Mouse (Mus musculus) layer of hippocampus, adult 18-20 months (tissue): ENCODE measurements at regions not wholly inside any gene's neighbourhood (a gene's known extent, or its start where the extent isn't known, plus 50 kb on each side); places are given as distances from the start of the nearest gene placed in this dataset.

ENCODE experiments used
- DNase-seq, 2 experiments: peaks; one replicate each; pipeline ENCODE4 v3.0.0; 2022; ENCODE audit warnings: low spot score in 2 of 2

GRCm38 (mm10) chr1:169439621-169440020 lies 91.6 kb downstream of the Nuf2 start:
- no peak for DNase-seq

- DNase-seq = no peak
These were observed 93.3 kb downstream of the Nuf2 start for GRCm38 (mm10) chr1:169438006-169438405.

GRCm38 (mm10) chr1:169422408-169422807 lies 108.9 kb downstream of the Nuf2 start:
- peak; percentile 50 to 78 for DNase-seq

- no peak for DNase-seq
These were observed 109.6 kb downstream of the Nuf2 start for GRCm38 (mm10) chr1:169421671-169422070.

- no peak for DNase-seq
These were observed 112.6 kb downstream of the Nuf2 start for GRCm38 (mm10) chr1:169418665-169419045.

GRCm38 (mm10) chr1:169417979-169418664 lies 113.1 kb downstream of the Nuf2 start:
- no peak for DNase-seq

GRCm38 (mm10) chr1:169416701-169417100 lies 114.6 kb downstream of the Nuf2 start:
- DNase-seq = no peak

GRCm38 (mm10) chr1:169408120-169408519 lies 123.1 kb downstream of the Nuf2 start:
- DNase-seq = no peak

- no peak for DNase-seq
These were observed 130.4 kb downstream of the Nuf2 start for GRCm38 (mm10) chr1:169400841-169401240.

- DNase-seq = peak in 1 of 2 experiments; percentile 28
These were observed 133.9 kb downstream of the Nuf2 start for GRCm38 (mm10) chr1:169397371-169397770.

- DNase-seq = no peak
These were observed 144.2 kb downstream of the Nuf2 start for GRCm38 (mm10) chr1:169387056-169387455.

GRCm38 (mm10) chr1:169385740-169386424 lies 145.4 kb downstream of the Nuf2 start:
- DNase-seq = no peak

GRCm38 (mm10) chr1:169374686-169375085 lies 156.6 kb downstream of the Nuf2 start:
- no peak for DNase-seq

- no peak for DNase-seq
These were observed 162.5 kb downstream of the Nuf2 start for GRCm38 (mm10) chr1:169368758-169369157.

GRCm38 (mm10) chr1:169367772-169368501 lies 163.3 kb downstream of the Nuf2 start:
- DNase-seq = no peak

GRCm38 (mm10) chr1:169367316-169367715 lies 163.9 kb downstream of the Nuf2 start:
- no peak for DNase-seq

- no peak for DNase-seq
These were observed 168.7 kb downstream of the Nuf2 start for GRCm38 (mm10) chr1:169362564-169362963.

- DNase-seq = no peak
These were observed 173.5 kb downstream of the Nuf2 start for GRCm38 (mm10) chr1:169357652-169358241.

- DNase-seq = no peak
These were observed 177.2 kb downstream of the Nuf2 start for GRCm38 (mm10) chr1:169354021-169354420.

- peak in 1 of 2 experiments; percentile 69 for DNase-seq
These were observed 183.6 kb downstream of the Nuf2 start for GRCm38 (mm10) chr1:169347692-169348091.

- DNase-seq = peak in 1 of 2 experiments; percentile 34
These were observed 184.4 kb downstream of the Nuf2 start for GRCm38 (mm10) chr1:169346876-169347275.

- DNase-seq = no peak
These were observed 190.1 kb downstream of the Nuf2 start for GRCm38 (mm10) chr1:169341131-169341530.
